Mouse (Mus musculus): ENCODE results near the gene Zfp652.

DNA sequence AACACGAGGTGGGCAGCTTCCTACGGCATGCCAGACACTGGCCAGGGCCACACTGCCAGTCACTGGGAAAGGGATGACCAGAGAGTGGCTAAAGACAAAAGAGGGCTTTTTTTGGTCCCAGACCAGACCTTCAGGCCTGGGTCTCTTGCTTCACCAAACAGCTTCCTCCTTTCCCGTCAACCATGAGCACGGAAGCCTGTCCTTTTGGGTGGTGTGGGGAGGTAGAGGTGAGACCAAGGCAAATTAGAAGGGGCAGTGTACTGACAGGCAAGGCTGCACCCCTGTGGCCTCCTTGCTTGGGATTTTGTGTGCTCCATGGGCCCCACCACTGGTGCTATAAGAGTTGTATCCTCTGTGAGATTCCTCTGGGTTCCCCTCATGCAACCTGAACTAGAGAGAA, 126.1 kb downstream of the Zfp652 start:
- no peak for TF ChIP-seq CTCF (IDR thresholded peaks at IDR 0.05; ENCODE audit: borderline replicate concordance, insufficient read depth, low read depth, low read length)
- TF ChIP-seq POLR2A (IDR thresholded peaks at IDR 0.05; ENCODE audit: borderline replicate concordance, insufficient read depth, low read length), result no peak
